Mouse (Mus musculus): ENCODE data around the gene March5.
"Not testable (repeated sequence)": the region's sequence is repeated elsewhere in the genome, so short reads cannot be mapped to it uniquely, and the experiment has no call there.

March5 gene

GRCm38 (mm10) chr19:37208986-37209385 lies 1.6 kb downstream of the March5 start:
- DNase-seq = no peak

- DNase-seq = no peak
These were observed 2.3 kb downstream of the March5 start for GRCm38 (mm10) chr19:37209467-37210128.

GRCm38 (mm10) chr19:37210457-37210856 lies 3.1 kb downstream of the March5 start:
- no peak for DNase-seq

- no peak for DNase-seq
These were observed 4.1 kb downstream of the March5 start for GRCm38 (mm10) chr19:37211416-37211815.

- no peak for DNase-seq
These were observed 7.4 kb downstream of the March5 start for GRCm38 (mm10) chr19:37214711-37215110.

GRCm38 (mm10) chr19:37225197-37225862 lies 18.0 kb downstream of the March5 start:
- DNase-seq = no peak

- not testable (repeated sequence) for DNase-seq
These were observed 25.3 kb downstream of the March5 start for GRCm38 (mm10) chr19:37232598-37232997.

- no peak for DNase-seq
These were observed 26.5 kb downstream of the March5 start for GRCm38 (mm10) chr19:37233561-37234539.

- no peak for DNase-seq
These were observed 28.5 kb downstream of the March5 start for GRCm38 (mm10) chr19:37235818-37236217.

GRCm38 (mm10) chr19:37237306-37237705 lies 30.0 kb downstream of the March5 start:
- DNase-seq = no peak

- DNase-seq = no peak
These were observed 30.5 kb downstream of the March5 start for GRCm38 (mm10) chr19:37237712-37238437.

- DNase-seq = no peak
These were observed 31.3 kb downstream of the March5 start for GRCm38 (mm10) chr19:37238651-37239050.

GRCm38 (mm10) chr19:37239096-37239495 lies 31.8 kb downstream of the March5 start:
- no peak for DNase-seq

- DNase-seq = no peak
These were observed 33.9 kb downstream of the March5 start for GRCm38 (mm10) chr19:37241201-37241600.

- DNase-seq = no peak
These were observed 35.4 kb downstream of the March5 start for GRCm38 (mm10) chr19:37242707-37243106.

GRCm38 (mm10) chr19:37246859-37247258 lies 39.5 kb downstream of the March5 start:
- no peak for DNase-seq

GRCm38 (mm10) chr19:37248199-37248598 lies 40.9 kb downstream of the March5 start:
- no peak for DNase-seq

GRCm38 (mm10) chr19:37252104-37252503 lies 44.8 kb downstream of the March5 start:
- DNase-seq = no peak

GRCm38 (mm10) chr19:37255321-37255720 lies 48.0 kb downstream of the March5 start:
- no peak for DNase-seq

GRCm38 (mm10) chr19:37262389-37262788 lies 55.0 kb downstream of the March5 start:
- DNase-seq = no peak

GRCm38 (mm10) chr19:37263566-37263942 lies 56.2 kb downstream of the March5 start:
- DNase-seq = no peak
